Mouse (Mus musculus) cerebellum, adult 8-10 months (tissue): ENCODE measurements around the gene Fbxl22.

Experiments
- DNase-seq: peaks from one replicate; pipeline ENCODE4 v3.0.0; 2022

Gene Fbxl22

GRCm38 (mm10) chr9:66514256-66514770, at the start of gene Fbxl22:
Gene Fbxl22, minus strand, starts transcription at chr9:66514593.
- DNase-seq, result peak; percentile 67

- no peak for DNase-seq
Measured at GRCm38 (mm10) chr9:66562215-66562614, 47.8 kb upstream of the Fbxl22 start.

- DNase-seq, result no peak
Measured at GRCm38 (mm10) chr9:66561496-66561895, 47.1 kb upstream of the Fbxl22 start.

GRCm38 (mm10) chr9:66560728-66561127, 46.3 kb upstream of the Fbxl22 start:
- no peak for DNase-seq

GRCm38 (mm10) chr9:66560295-66560694, 45.9 kb upstream of the Fbxl22 start:
- no peak for DNase-seq

- no peak for DNase-seq
Measured at GRCm38 (mm10) chr9:66558971-66559370, 44.6 kb upstream of the Fbxl22 start.

- DNase-seq, result no peak
Measured at GRCm38 (mm10) chr9:66542785-66543184, 28.4 kb upstream of the Fbxl22 start.

GRCm38 (mm10) chr9:66521595-66521994, 7.2 kb upstream of the Fbxl22 start:
- no peak for DNase-seq

- DNase-seq, result no peak
Measured at GRCm38 (mm10) chr9:66520299-66520698, 5.9 kb upstream of the Fbxl22 start.

- no peak for DNase-seq
Measured at GRCm38 (mm10) chr9:66518901-66519300, 4.5 kb upstream of the Fbxl22 start.

GRCm38 (mm10) chr9:66518251-66518650, 3.9 kb upstream of the Fbxl22 start:
- no peak for DNase-seq

- no peak for DNase-seq
Measured at GRCm38 (mm10) chr9:66517746-66518145, 3.4 kb upstream of the Fbxl22 start.

- DNase-seq, result peak; percentile 63
Measured at GRCm38 (mm10) chr9:66516296-66516940, 2.0 kb upstream of the Fbxl22 start.

GRCm38 (mm10) chr9:66515680-66516210, 1.4 kb upstream of the Fbxl22 start:
- no peak for DNase-seq

- no peak for DNase-seq
Measured at GRCm38 (mm10) chr9:66515115-66515514, 722 bp upstream of the Fbxl22 start.

- no peak for DNase-seq
Measured at GRCm38 (mm10) chr9:66513661-66514255, 635 bp downstream of the Fbxl22 start.

GRCm38 (mm10) chr9:66513150-66513549, 1.2 kb downstream of the Fbxl22 start:
- no peak for DNase-seq

GRCm38 (mm10) chr9:66512351-66512671, 2.1 kb downstream of the Fbxl22 start:
- DNase-seq, result peak; percentile 75

- peak; percentile 94 for DNase-seq
Measured at GRCm38 (mm10) chr9:66511580-66512350, 2.6 kb downstream of the Fbxl22 start.

- DNase-seq, result peak; percentile 49
Measured at GRCm38 (mm10) chr9:66510944-66511343, 3.4 kb downstream of the Fbxl22 start.

GRCm38 (mm10) chr9:66510351-66510841, 4.0 kb downstream of the Fbxl22 start:
- peak; percentile 70 for DNase-seq

GRCm38 (mm10) chr9:66508890-66509399, 5.4 kb downstream of the Fbxl22 start:
- no peak for DNase-seq

GRCm38 (mm10) chr9:66507684-66508083, 6.7 kb downstream of the Fbxl22 start:
- DNase-seq, result no peak
